Mouse (Mus musculus): ENCODE results near the gene E2f1.

- TF ChIP-seq CTCF (IDR thresholded peaks at IDR 0.05; ENCODE audit: borderline replicate concordance, extremely low read depth, insufficient read depth, insufficient read length) (no peak), POLR2A (IDR thresholded peaks at IDR 0.05; ENCODE audit: borderline replicate concordance, extremely low read depth, insufficient read depth, insufficient read length, poor library complexity, severe bottlenecking) (no peak)
These were observed 31.6 kb upstream of the E2f1 start for GRCm38 (mm10) chr2:154601324-154601723.

Measured in brain, embryonic 14.5 days (tissue).